Mouse (Mus musculus): ENCODE data around the gene Cdk17. TPM values are rescaled to one million over a fixed set of nuclear protein-coding genes. Genes with fewer than 3 reads are reported as not detected.

The Cdk17 gene
- total RNA-seq, 2 experiments from 2014 or later: 61.7 to 109 TPM

DNA sequence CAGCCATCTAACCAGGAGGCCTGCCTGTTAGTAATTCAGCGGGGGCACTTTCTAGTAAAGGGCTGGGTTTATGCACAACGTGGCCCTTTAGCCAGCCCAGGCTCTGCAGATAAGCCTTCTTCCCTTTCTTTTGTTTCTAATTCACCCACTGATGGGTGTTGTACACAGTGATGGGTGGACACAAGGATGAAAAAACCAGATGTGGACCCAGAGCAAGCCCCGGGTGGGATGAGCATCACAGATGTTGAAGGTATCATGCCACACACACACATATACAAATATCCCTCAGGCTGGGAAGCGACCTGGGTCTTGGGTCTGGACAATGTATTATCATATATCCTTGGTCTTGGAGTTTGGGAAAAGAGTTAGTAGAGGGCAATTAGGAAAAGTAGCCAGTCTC, 142.6 kb downstream of the Cdk17 start:
- no peak for ATAC-seq (replicated peaks; ENCODE audit: low FRiP score, poor library complexity, severe bottlenecking)

DNA sequence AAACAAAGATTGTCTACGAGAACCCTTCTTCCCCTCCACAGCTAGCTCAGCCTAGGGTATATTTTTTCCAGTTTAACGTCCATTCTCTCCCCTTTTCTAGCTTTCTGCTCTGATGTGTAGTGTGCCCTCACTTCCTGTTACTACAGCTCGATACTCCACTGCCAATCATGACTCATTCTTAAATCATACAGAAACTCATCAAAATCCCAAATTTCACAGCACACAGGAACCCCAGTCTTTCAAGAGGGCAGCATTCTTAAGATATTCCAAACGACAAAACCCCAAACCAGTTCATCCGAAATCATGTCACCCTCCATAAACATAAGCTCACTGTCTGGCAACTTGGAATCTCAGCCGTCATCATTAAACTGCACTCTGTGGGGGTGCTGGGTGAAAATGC, 145.3 kb downstream of the Cdk17 start:
- no peak for ATAC-seq (replicated peaks; ENCODE audit: low FRiP score, poor library complexity, severe bottlenecking)

DNA sequence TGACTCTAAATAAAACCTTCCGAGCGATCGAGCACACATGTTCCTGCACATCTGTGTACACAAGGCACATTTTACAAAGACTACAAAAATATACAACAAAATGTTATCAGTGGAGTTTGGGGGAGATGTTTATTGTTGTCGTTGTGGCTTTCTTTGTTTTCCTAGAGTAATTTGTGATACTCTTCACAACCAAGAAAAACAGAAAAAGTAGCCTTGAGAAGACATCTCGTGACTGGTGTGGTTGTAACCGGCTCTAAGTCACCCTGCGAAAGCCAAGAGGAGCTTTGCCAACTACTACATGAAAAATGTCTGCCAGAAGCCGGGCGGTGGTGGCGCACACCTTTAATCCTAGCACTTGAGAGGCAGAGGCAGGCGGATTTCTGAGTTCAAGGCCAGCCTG, 145.7 kb downstream of the Cdk17 start:
- no peak for ATAC-seq (replicated peaks; ENCODE audit: low FRiP score, poor library complexity, severe bottlenecking)

DNA sequence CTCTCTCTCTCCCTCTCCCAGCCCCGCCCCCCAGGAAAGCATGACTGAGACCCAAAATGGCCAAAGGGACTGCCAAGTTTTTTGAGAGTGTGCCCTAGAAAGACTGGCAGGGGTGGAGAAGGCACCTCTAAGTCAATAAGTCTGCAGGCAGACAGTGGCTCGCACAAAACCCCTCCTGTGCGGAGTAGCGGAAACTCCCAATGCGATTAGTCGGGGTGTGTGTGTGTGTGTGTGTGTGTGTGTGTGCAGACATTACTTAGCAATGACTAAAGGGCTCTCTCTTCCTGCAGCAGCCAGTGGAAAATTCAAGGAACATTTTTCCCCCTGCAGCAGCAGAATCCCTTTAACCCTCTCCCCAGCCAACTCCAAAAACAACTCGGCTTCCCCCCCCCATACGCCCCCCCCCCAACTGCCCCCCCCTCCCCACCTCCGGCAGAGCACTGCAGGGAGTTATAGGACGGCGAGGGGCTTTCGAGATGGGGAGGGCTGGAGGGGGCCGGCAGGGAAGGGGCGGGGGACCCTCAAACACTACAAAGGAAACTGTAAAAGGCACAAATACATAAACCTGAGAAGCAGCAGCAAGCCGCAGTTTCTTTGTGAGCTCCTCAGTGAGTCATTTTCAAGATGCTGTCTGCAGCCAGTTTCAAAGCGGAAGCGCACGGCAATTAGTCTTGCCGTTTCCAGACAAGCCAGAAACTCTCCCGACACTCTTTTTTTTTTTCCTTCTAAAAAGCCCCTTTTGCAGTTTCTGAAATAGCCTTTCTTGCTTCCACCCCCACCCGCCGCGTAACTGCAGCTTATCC, 148.7 kb downstream of the Cdk17 start:
- no peak for ATAC-seq (replicated peaks; ENCODE audit: low FRiP score, poor library complexity, severe bottlenecking)

DNA sequence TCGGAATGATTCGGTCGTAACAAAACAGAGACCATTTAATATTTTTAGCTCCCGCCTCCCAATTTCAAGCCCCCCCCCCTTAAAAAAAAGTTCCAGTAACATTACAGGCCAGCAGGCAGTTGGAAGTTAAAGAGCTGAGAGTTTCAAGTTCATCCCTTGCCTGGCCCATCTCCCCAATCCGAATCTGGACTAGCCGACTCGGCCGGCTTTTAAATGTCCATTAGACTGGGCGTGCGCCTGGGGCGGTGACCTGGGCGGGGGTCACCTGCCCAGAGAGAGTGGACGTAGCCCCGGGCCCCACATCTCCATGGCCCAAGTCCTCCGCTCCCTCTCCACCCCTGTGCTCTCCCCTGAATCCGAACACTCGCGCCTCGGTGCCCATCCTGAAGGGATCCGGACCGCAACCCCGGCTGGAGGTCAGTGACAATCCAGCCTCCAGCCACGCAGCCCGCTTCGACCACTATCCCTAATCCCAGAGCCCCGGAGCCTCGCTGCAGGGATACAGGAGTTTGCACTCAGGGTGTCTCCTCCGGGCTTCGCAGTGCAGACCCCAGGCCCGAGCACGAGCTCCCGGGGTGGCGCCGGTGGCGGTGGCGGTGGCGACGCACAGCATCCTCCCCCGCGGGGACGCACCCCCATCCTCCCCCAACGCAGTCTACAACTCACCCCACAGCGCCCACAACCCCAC, 149.4 kb downstream of the Cdk17 start:
- ATAC-seq (replicated peaks; ENCODE audit: low FRiP score, poor library complexity, severe bottlenecking): no peak

DNA sequence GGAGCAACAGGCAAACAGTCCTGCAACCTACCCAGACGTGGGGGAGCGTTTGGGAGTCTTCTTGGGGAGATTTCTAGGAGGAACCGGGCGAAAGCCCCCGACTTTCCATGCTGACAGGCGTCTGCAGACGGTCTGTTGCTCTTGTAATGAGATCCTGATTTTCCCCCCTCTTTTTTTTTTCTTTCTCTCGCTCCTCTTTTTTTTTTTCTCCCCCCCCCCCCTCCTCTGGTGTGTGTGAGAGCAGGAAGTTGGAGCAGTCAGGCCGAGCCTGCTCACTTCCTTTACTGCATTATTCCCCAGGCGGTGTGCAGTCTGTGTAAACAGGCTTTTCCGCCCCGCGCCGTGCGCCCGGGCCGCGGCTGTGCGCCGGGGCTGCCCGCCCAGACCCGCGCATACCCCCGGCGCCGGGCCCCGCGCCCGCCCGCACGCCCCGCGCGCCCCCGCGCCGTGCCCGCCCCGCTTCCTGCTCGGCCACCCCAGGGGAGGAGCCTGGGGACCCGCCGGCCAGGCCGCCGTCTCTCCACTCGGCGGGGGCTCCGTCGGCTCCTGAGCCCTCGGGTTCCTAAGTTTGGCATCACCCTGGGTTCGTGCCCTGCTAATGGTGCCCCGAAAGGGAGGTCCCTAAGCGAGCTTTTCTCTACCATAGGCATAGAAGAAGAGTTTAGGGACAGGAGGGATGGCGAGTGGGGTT, 150.2 kb downstream of the Cdk17 start, which contains the start of gene Elk3:
Gene Elk3 (minus strand): TSS at position 415 of the 691 bp plus-strand sequence.
- ATAC-seq (replicated peaks; ENCODE audit: low FRiP score, poor library complexity, severe bottlenecking): no peak

DNA sequence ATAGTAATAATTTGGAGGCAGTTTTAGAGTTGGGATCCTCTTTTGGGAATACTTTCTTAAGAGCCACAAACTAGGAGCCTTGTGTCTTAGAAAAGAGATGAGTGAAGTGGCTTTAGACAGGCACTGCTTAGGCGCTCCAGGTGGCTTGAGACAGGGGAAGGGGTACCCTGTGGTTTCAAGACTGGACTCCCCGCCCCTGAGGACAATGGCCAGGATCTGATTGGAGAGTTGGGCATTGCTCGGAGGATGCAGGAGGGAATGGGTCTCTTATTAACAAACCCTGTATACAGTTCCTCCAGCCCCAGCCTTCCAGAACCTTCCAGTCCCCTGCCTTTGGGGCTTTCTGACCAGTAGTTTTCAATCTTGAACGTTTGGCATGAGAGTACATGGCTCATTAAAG, 150.9 kb downstream of the Cdk17 start:
- no peak for ATAC-seq (replicated peaks; ENCODE audit: low FRiP score, poor library complexity, severe bottlenecking)

Other genes with a start within 250 kb of the Cdk17 start
- gene Cfap54, start 79.3 kb upstream of the Cdk17 start, total RNA-seq (2015; ENCODE audit: low replicate concordance): 2.2 TPM in 1 of 2 replicates, not detected in the other
- 3.6 TPM in 1 of 2 replicates, not detected in the other for gene Cfap54, start 79.3 kb upstream of the Cdk17 start, total RNA-seq (2017; ENCODE audit: low replicate concordance)
- 3.2 and 5.0 TPM in 2 replicates for gene Elk3, start 150.3 kb downstream of the Cdk17 start, total RNA-seq (2015; ENCODE audit: low replicate concordance)
- gene Elk3, start 150.3 kb downstream of the Cdk17 start, total RNA-seq (2017; ENCODE audit: low replicate concordance): 3.5 and 3.9 TPM in 2 replicates

All from erythroid progenitor cell, adult 5-6 weeks (primary cell).